Mouse (Mus musculus) heart, adult 18-20 months (tissue): ENCODE data around the gene Slc29a1. TPM values are rescaled to one million over a fixed set of nuclear protein-coding genes. Genes with fewer than 3 reads are reported as not detected.
A peak's percentile ranks its signal among the peaks of the same experiment; 100 is the strongest.

Source experiments
- DNase-seq, 2 experiments: peaks; one replicate each; pipeline ENCODE4 v3.0.0; 2021 to 2022; ENCODE audit warnings: mixed read lengths in 1 of 2
- total RNA-seq, 2 experiments: library from RNA; stranded (reverse); gene quantifications; 2 replicates each; pipeline ENCODE4 v1.2.3; 2021

Slc29a1 gene
- total RNA-seq, 2 experiments from 2014 or later, result 65.0 to 67.4 TPM

DNA sequence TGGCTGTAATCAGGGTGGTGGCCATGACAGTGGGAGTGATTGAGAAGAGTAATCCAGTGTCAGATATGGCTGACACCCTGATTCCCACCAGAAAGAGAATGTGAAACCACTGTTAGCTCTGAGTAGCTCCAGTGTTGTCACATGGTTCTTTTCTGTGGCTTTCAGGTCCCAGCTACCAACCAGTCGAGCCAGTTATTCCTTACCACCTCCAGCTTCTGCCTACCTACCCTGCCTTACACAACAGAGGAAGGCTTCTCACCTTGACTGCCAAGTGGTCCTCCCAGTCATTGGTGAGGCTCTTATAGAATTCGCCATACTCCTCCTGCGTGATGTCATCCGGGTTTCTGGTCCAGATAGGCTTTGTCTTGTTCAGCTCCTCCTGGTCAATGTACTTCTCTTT, 29.4 kb downstream of the Slc29a1 start:
- DNase-seq, result no peak

DNA sequence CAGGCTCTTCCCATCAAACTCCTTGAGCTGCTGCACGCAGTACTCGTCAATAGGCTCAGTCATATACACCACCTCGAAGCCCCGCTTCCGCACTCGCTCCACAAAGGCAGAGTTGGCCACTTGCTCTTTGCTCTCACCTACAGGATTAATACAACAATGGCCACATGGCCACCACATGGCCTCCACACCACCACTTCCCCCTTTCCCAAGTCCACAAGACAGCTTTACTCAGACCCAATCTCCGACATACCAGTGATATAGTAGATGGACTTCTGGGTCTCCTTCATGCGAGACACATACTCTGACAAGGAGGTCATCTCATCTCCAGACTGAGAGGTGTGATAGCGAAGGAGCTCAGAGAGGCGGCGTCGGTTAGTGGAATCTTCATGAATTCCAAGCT, 30.4 kb downstream of the Slc29a1 start:
- no peak for DNase-seq

- DNase-seq, result no peak
These were observed 32.2 kb downstream of the Slc29a1 start for GRCm38 (mm10) chr17:45567162-45567601.

DNA sequence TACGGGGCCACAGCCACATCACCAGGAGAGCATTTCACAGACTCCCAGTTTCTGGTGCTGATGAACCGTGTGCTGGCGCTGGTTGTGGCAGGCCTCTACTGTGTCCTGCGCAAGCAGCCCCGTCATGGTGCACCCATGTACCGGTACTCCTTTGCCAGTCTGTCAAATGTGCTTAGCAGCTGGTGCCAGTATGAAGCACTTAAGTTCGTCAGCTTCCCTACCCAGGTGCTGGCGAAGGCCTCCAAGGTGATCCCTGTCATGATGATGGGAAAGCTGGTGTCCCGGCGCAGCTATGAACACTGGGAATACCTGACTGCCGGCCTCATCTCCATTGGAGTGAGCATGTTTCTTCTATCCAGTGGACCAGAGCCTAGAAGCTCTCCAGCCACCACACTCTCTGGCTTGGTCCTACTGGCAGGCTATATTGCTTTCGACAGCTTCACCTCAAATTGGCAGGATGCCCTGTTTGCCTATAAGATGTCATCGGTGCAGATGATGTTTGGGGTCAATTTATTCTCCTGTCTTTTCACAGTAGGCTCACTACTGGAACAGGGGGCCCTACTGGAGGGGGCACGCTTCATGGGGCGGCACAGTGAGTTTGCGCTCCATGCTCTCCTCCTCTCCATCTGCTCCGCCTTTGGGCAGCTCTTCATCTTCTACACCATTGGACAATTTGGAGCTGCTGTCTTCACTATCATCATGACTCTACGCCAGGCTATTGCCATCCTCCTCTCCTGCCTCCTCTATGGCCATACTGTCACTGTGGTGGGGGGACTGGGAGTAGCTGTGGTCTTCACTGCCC, 32.8 kb downstream of the Slc29a1 start:
- DNase-seq, result no peak

DNA sequence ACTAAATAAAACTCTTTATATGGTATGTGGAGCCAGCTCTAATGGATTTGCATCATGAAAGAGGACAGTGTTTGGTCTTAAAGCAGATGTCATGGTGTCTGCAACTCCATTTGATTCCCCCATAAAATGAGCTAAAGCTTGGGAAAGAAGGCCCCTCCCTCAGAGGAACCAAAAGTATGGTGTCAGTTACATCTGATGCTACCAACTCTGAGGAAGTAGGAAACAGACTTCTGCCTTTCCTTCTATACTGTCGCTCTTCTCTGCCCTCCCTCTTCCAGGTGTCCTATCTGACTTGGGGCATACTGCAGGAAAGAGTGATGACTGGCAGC, 33.4 kb downstream of the Slc29a1 start:
- no peak for DNase-seq

GRCm38 (mm10) chr17:45565103-45565502, 34.3 kb downstream of the Slc29a1 start:
- no peak for DNase-seq

DNA sequence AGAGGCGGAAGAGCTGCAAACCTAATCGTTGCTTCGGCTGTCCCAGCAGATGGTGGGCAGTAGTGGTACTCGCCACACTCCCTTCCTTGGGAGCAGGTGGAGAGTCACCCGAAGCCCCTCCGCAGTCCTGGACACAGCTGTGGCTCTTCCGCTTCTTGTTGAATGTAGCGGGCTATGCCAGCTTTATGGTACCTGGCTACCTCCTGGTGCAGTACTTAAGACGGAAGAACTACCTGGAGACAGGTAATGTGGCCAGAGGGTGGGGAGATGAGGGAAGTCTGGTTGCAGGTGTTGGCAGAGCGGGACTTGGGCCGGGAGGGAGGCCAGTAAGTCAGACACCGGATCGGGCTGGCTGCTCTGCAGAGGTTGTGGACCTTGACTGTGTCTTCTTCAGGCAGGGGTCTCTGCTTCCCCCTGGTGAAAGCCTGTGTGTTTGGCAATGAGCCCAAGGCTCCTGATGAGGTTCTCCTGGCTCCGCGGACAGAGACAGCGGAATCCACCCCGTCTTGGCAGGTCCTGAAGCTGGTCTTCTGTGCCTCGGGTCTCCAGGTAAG, 34.8 kb downstream of the Slc29a1 start:
- no peak for DNase-seq

DNA sequence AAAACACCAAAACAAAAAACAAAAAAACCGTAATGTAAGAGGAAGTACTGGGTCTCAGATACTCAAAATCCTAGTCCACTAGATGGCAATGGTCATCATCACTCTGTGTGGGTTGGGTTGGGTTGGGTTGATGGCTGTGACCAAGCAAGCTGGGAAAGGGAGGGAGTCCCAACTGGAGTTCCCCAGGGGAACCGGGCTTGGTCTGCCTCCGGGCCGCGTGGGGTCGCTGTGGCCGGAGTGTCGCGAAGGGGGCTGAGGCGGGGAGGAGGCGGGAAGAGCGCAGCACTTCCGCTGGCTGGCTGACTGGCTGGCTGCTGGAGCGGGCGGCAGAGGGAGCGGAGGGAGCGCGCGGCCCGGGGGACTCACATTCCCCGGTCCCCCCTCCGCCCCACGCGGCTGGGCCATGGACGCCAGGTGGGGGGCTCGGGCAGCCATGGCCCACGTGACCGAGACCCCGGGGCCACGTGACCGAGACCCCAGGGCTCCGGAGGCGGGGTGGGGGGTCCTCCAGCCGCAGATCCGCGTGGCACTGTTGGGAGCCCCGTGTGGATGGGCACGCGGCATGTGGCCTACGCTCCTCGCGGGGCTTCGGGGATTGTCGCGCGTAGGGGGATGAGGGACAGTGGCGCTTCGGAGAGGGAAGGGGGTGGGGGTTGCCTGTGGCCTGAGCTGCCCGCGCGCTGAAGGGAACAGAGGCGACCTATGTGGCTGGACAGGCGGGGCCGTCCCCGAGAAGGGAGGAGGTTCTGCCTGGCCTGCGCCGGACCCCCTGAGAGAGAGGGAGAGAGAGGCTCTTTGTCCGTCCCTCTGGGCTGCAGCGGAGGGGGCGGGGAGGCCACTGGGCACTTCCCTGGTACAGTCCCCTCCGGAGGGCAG, 35.5 kb downstream of the Slc29a1 start, which contains the start of gene Slc35b2:
TSS of gene Slc35b2 (plus strand) at position 220 of the 876 bp plus-strand sequence.
- peak; percentile 96 to 97 for DNase-seq

GRCm38 (mm10) chr17:45563216-45563615, 36.2 kb downstream of the Slc29a1 start:
- no peak for DNase-seq

DNA sequence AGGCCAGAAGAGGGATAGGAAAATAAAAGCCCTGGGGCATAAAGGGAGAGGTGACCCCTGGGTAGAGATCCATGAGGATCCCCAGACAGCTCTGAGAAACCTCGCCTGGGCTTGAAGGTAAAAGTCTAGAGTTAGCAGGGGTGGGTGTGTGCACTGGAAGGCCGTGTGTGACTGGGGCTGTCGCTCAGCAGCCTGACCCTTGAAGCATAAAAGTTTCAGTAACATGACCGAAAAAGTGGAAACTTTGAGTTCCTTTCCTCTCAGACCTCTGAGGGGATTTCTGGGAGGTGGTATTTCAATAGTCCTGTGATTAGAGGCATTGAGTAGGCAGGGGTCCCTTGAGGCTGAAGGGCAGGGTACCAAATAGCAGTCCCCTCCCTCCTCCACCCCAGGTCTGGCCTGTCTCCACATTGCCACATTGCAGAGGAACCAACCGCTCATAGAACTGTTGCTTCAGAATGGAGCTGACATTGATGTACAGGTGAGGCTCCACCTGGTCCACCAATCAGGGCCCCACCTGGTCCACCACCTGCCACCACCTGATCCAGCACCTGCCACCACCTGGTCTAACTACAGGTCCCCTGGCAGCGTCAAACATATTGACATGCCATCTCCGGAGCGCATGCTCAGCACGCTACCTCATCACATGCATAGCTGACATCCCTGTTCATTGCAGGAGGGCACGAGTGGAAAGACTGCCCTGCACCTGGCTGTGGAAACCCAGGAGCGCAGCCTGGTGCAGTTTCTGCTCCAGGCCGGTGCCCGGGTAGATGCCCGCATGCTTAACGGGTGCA, 39.5 kb downstream of the Slc29a1 start:
- DNase-seq, result no peak

DNA sequence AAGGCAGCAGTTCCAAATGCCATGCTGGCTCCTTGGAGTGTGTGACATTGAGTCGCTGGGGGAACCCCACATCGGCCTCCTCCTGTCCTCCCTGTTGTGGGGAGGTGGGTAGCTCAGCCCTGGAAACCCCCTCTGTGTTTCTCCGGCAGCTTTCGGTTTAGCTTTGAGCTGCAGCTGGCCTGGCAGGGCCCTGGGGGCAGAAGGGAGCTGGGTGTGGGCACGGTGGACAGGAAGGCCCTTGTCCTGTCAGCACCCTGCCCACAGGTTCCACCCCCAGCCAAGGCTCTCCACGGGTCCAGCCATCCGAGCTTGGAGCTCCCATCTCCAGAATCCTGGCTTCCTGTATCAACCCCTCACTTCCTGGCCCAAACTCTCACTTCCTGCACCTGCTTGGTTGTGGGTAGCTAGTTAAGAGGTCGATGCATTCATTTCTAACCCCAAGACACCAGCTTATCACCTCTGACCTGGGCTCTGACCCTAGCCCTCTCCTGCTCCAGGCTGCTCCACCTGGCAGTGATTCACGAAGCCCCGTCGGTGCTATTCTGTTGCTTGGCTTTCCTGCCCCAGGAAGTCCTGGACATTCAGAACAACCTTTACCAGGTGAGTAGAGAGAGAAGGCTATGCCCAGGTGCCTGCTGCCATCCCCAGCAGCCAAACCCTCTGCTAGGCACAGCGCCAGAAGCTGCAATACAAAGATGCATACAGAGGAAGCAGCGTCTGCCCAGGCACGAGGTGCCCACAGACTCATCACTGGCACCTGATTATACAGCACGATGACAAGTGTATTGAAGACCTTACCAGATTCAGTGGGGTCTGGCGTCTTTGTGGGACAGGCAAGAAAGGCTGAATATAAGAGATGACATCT, 41.2 kb downstream of the Slc29a1 start:
- DNase-seq, result peak in 1 of 2 experiments; percentile 22

DNA sequence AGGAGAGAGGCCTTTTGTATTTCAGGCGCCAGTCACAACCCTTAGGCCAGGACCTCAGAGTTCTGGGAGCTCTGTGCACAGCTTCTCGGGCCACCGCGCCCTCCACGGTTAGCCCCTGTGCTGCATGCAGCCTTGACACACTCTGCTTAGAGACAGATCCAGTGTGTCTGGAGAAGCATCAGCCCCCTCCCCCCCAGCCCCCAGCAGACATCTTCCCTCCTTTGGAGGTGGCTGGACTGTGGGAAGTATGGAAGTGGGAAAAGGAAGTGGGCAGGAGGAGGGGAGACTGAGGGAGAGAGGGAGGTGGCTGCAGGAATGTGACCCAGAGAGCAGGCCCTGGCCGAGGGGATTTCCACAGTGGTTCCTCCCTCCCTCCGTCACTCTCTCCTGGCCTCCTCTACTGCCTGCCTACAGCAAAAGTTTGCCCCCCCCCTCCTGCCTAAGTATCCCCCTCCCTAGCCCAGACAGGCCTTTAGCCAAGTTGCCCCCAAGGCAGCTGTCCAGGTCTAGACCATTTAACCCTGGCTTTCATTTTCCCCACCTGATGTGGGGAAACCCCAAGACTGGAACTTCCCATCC, 42.1 kb downstream of the Slc29a1 start:
- DNase-seq, result no peak

DNA sequence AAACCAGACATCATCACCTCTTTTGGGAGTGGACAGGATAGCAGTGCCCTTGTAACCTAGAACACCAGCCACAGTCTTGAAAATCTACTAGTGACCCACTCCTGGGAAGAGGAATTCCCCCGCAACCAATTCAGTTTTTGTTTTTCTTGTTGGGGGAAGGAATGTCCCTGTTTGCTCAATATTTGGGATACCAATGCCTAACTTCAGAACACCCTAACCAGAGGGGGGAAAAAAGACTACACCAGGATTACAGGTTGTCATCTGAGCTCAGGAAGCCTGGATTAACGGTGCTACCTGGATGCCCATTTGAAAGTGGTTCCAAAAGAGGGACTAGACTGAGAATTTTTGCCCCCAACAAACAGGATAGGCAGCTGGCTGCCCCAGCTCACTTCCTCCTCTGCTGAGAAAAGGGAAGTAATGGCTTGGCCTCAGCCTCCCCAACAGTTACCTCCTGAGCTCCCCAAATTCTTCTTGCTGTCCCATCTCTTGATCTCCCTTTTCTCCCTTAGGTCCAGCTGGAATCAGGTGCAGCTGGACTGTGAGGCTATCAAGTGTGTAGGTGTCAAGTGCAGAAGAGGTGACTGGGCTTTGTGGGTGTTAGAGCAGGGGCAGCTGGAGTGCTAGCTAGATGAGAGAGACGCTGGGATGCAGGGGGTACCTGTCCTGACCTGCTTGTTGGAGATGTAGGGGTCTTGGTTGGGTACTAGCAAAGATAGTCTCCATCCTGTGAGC, 42.7 kb downstream of the Slc29a1 start:
- peak in 1 of 2 experiments; percentile 39 for DNase-seq

- no peak for DNase-seq
These were observed 43.3 kb downstream of the Slc29a1 start for GRCm38 (mm10) chr17:45556107-45556489.

GRCm38 (mm10) chr17:45555452-45556106, 43.8 kb downstream of the Slc29a1 start, which contains the start of gene Nfkbie:
Gene Nfkbie, plus strand, starts transcription at chr17:45555703.
- DNase-seq, result peak; percentile 95 to 98

GRCm38 (mm10) chr17:45554420-45554819, 45.0 kb downstream of the Slc29a1 start:
- no peak for DNase-seq

DNA sequence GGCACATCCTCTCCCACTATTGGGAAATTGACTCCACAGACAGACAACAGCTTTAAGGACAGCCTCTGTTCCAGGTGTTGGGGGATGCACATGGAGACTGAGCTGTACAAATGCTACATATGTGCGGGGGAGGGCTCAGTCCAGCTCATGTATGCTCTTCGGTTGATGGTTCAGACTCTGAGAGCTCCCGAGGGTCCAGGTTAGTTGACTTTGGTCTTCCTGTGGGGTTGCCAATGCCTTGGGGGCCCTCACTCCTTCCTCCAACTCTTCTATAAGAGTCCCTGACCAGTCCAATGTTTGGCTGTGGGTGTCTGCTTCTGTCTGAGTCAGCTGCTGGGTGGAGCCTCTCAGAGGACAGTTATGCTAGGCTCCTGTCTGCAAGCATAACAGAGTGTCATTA, 46.3 kb downstream of the Slc29a1 start:
- DNase-seq, result no peak

DNA sequence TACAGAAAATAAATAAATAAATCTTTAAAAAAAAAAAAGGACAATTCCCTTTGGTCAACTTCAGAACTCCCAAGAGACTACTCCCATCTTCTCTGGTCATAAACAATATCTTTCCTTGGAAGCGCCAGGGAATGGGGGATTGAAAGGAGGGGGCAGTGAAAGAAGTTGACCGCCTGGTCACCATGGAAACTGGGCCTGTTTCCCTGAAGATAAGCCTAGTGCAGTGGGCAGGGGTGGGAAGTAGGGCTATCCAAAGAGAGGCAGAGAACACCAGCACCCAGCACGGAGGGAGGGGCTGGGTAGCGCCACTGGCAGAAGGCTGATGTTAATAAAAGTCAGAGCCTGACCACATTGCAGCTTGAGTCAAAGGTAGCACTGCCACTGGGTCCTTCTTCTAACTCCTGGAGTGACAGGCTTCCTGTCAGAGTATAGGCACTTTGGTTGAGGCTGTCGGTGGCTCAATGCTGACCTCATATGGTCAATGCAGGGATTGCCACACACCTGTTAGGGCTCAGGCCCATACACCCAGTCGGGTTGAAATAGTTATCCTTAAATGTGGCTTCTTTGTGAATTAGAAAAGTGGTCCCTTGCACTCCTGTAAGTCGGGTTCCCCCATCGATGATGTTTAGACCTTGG, 47.5 kb downstream of the Slc29a1 start:
- DNase-seq, result peak; percentile 70 to 83
